ENCODE assay signal across 20 mouse cellular contexts in the genomic region with DNA sequence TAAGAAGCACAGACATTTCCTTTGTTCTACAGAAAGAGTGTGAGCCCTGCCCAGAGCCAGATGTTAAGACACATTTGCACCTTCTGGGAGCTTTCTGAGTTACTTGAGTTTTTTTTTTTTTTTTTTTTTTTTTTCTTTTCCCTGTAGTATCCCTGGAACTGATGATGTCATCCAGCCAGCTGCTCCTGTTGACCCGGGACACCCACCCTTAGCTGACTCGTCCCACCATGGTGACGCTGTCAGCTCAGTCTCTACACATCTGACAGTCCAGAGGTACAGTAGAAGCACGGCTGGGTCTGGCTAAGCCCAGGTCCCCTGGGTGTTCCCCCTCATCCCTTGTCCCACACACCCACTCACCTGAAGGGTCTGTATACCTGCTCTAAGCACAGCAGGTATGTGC.
DNase-seq lines count a peak whose midpoint lies in the region; ATAC-seq and TF ChIP-seq lines count a peak whose summit lies in the region.
"Had no signal": no experiment of that assay in that cellular context is flagged by ENCODE, and none has a peak within 500 bp of the region (broad histone marks: within the 10 kb centered on the region; RNA-seq: fewer than 3 reads in every experiment).

No protein-coding gene starts in this region.

- H3K9ac ChIP-seq in intestine, embryonic 15.5 days: no peak overlapping the region
- H3K9ac ChIP-seq in intestine, embryonic 16.5 days (ENCODE audit: low read depth, low read length): no peak overlapping the region
- H3K9ac ChIP-seq: forebrain, postnatal 0 days; hindbrain, embryonic 12.5 days; liver, embryonic 14.5 days; midbrain, embryonic 12.5 days; neural tube, embryonic 13.5 days had no signal

- DNase-seq in heart, embryonic 10.5 days (ENCODE audit: low spot score): no peak
- DNase-seq in heart, adult 9 months (ENCODE audit: low spot score in 2 of 2): no peak
- no peak for DNase-seq in embryonic facial prominence, embryonic 10.5 days (ENCODE audit: low spot score)
- no peak for DNase-seq in layer of hippocampus, postnatal 25 days (ENCODE audit: extremely low spot score in 1 of 2, low spot score in 1 of 2)
- DNase-seq: adrenal gland, adult 2 months; B cell, adult 2 months; cerebellum, adult 9-10 months; forebrain, postnatal 0 days; kidney, adult 8-10 months; kidney, postnatal 25 days; right cerebral cortex, adult 18-20 months; thymus, adult 18-20 months; thymus, postnatal 4 days had no signal

- 0 out of 2 replicates have a peak, but pooled peaks cover 7% of the 10 kb centered on the region for H3K9me3 ChIP-seq in heart, embryonic 10.5 days
- H3K9me3 ChIP-seq in intestine, embryonic 15.5 days: no peaks in the 10 kb centered on the region
- peaks cover 9% of the 10 kb centered on the region; the same call in 1 of the 2 replicates for H3K9me3 ChIP-seq in intestine, embryonic 16.5 days (ENCODE audit: control insufficient read depth, low read length)
- H3K9me3 ChIP-seq in embryonic facial prominence, embryonic 10.5 days: peaks cover 9% of the 10 kb centered on the region; the same call in 1 of the 2 replicates
- H3K9me3 ChIP-seq: hindbrain, embryonic 12.5 days had no signal

- TF ChIP-seq POLR2A in myocyte (IDR thresholded peaks at IDR 0.05; ENCODE audit: insufficient read length, low read depth): no peak

- H3K4me2 ChIP-seq in intestine, embryonic 15.5 days (replicated peaks): no peak overlapping the region
- H3K4me2 ChIP-seq in intestine, embryonic 16.5 days (ENCODE audit: low read depth, low read length): no peak overlapping the region
- H3K4me2 ChIP-seq in myocyte (ENCODE audit: low read depth): no peak overlapping the region
- H3K4me2 ChIP-seq: hindbrain, embryonic 12.5 days; midbrain, embryonic 12.5 days; neural tube, embryonic 13.5 days had no signal

- H3K36me3 ChIP-seq in heart, embryonic 10.5 days: peaks cover 30% of the 10 kb centered on the region
- H3K36me3 ChIP-seq in intestine, embryonic 15.5 days: peaks cover 15% of the 10 kb centered on the region
- H3K36me3 ChIP-seq in intestine, embryonic 16.5 days (ENCODE audit: control insufficient read depth, insufficient read depth, low read length): peaks cover 27% of the 10 kb centered on the region
- peaks cover 33% of the 10 kb centered on the region for H3K36me3 ChIP-seq in embryonic facial prominence, embryonic 10.5 days (replicated peaks)
- peaks cover 18% of the 10 kb centered on the region for H3K36me3 ChIP-seq in myocyte (ENCODE audit: control insufficient read depth, insufficient read depth)
- H3K36me3 ChIP-seq: hindbrain, embryonic 12.5 days had no signal

- peaks cover 83% of the 10 kb centered on the region for H3K79me2 ChIP-seq in myocyte (ENCODE audit: control insufficient read depth, insufficient read depth)

- peaks cover 36% of the 10 kb centered on the region for H3K4me1 ChIP-seq in heart, embryonic 10.5 days
- H3K4me1 ChIP-seq in intestine, embryonic 15.5 days (replicated peaks): no peaks in the 10 kb centered on the region
- no peaks in the 10 kb centered on the region for H3K4me1 ChIP-seq in intestine, embryonic 16.5 days (ENCODE audit: control insufficient read depth, insufficient read depth, low read length)
- peaks cover 20% of the 10 kb centered on the region for H3K4me1 ChIP-seq in embryonic facial prominence, embryonic 10.5 days

- no peak overlapping the region for H3ac ChIP-seq in myocyte (ENCODE audit: control insufficient read depth, insufficient read length)

- H3K27me3 ChIP-seq in heart, embryonic 10.5 days (ENCODE audit: insufficient read depth, poor library complexity, severe bottlenecking): no peaks in the 10 kb centered on the region
- H3K27me3 ChIP-seq in intestine, embryonic 15.5 days (replicated peaks): no peaks in the 10 kb centered on the region
- H3K27me3 ChIP-seq in intestine, embryonic 16.5 days (replicated peaks; ENCODE audit: control insufficient read depth, insufficient read depth, low read length): no peaks in the 10 kb centered on the region
- no peaks in the 10 kb centered on the region for H3K27me3 ChIP-seq in embryonic facial prominence, embryonic 10.5 days (replicated peaks; ENCODE audit: low read depth, poor library complexity, severe bottlenecking)
- no peaks in the 10 kb centered on the region for H3K27me3 ChIP-seq in myocyte (ENCODE audit: control insufficient read depth, insufficient read depth, insufficient read length)
- H3K27me3 ChIP-seq: hindbrain, embryonic 12.5 days; midbrain, embryonic 12.5 days; neural tube, embryonic 13.5 days had no signal

- peak overlapping the region; percentile 78 for H3K27ac ChIP-seq in heart, embryonic 10.5 days
- no peak overlapping the region for H3K27ac ChIP-seq in intestine, embryonic 15.5 days
- no peak overlapping the region for H3K27ac ChIP-seq in intestine, embryonic 16.5 days (ENCODE audit: low read length)
- H3K27ac ChIP-seq in embryonic facial prominence, embryonic 10.5 days (replicated peaks): peak overlapping the region; percentile 75
- H3K27ac ChIP-seq: hindbrain, embryonic 12.5 days; liver, embryonic 14.5 days; midbrain, embryonic 12.5 days; neural tube, embryonic 13.5 days had no signal

- 50% methylated on average over 4 of the region's 4 CpGs for WGBS in heart, embryonic 10.5 days
- 59% methylated on average over 4 of the region's 4 CpGs for WGBS in intestine, embryonic 15.5 days
- WGBS in intestine, embryonic 16.5 days: 65% methylated on average over 4 of the region's 4 CpGs
- 72% methylated on average over 4 of the region's 4 CpGs for WGBS in embryonic facial prominence, embryonic 10.5 days

- 0 out of 2 replicates have a peak, but pooled peaks have one; percentile 34 for ATAC-seq in intestine, embryonic 15.5 days
- no peak for ATAC-seq in intestine, embryonic 16.5 days
- ATAC-seq: forebrain, postnatal 0 days had no signal

- H3K4me3 ChIP-seq in heart, embryonic 10.5 days: no peak overlapping the region
- H3K4me3 ChIP-seq in intestine, embryonic 15.5 days (replicated peaks): no peak overlapping the region
- no peak overlapping the region for H3K4me3 ChIP-seq in intestine, embryonic 16.5 days (ENCODE audit: low read length)
- H3K4me3 ChIP-seq in embryonic facial prominence, embryonic 10.5 days: no peak overlapping the region
- H3K4me3 ChIP-seq in myocyte: no peak overlapping the region
- H3K4me3 ChIP-seq: hindbrain, embryonic 12.5 days; midbrain, embryonic 12.5 days; neural tube, embryonic 13.5 days had no signal

TF ChIP-seq in myocyte, 11 proteins besides CTCF, POLR2A, EP300 and RAD21:
- TF ChIP-seq CEBPB (IDR thresholded peaks at IDR 0.05; ENCODE audit: insufficient read depth, poor library complexity, severe bottlenecking): no peak
- peak in 1 of 3 experiments; percentile 39 for TF ChIP-seq MYOG (IDR thresholded peaks at IDR 0.05; ENCODE audit: control insufficient read depth in 1 of 3, insufficient read depth in 1 of 3, insufficient read length in 2 of 3, low read depth in 2 of 3)
- peak in 2 of 3 experiments; percentile 16 to 68 for TF ChIP-seq MYOD1 (IDR thresholded peaks at IDR 0.05; ENCODE audit: control insufficient read depth in 1 of 3, insufficient read length in 2 of 3, low read depth in 2 of 3)

Comparison
In these comparisons a context has a peak if more than half of its experiments do, and no peak if none do; other contexts are left out.
1. H3K27ac ChIP-seq: peak in heart, embryonic 10.5 days (single experiment) and embryonic facial prominence, embryonic 10.5 days (single experiment); none in intestine, embryonic 15.5 days (single experiment) and intestine, embryonic 16.5 days (single experiment).